Mouse (Mus musculus) adrenal gland, adult (tissue): ENCODE data around the gene Mroh2a.

ENCODE experiments used
- DNase-seq, 2 experiments: peaks; one replicate each; pipeline ENCODE4 v3.0.0; 2022 to 2023; ENCODE audit warnings: low spot score in 1 of 2; ENCODE audit not compliant: inconsistent age in 2 of 2

Gene Mroh2a

GRCm38 (mm10) chr1:88234646-88235045, 7.9 kb downstream of the Mroh2a start:
- no peak for DNase-seq

GRCm38 (mm10) chr1:88235046-88235893, 8.5 kb downstream of the Mroh2a start:
- DNase-seq: no peak

GRCm38 (mm10) chr1:88235894-88236415, 9.2 kb downstream of the Mroh2a start:
- no peak for DNase-seq

GRCm38 (mm10) chr1:88237311-88237710, 10.5 kb downstream of the Mroh2a start:
- no peak for DNase-seq

- DNase-seq: no peak
Observed at GRCm38 (mm10) chr1:88238771-88239170, 12.0 kb downstream of the Mroh2a start.

- DNase-seq: peak; percentile 69 to 82
Observed at GRCm38 (mm10) chr1:88240072-88240471, 13.3 kb downstream of the Mroh2a start.

GRCm38 (mm10) chr1:88240579-88240978, 13.8 kb downstream of the Mroh2a start:
- DNase-seq: no peak

- no peak for DNase-seq
Observed at GRCm38 (mm10) chr1:88243861-88244260, 17.1 kb downstream of the Mroh2a start.

- no peak for DNase-seq
Observed at GRCm38 (mm10) chr1:88245881-88246280, 19.1 kb downstream of the Mroh2a start.

- DNase-seq: no peak
Observed at GRCm38 (mm10) chr1:88246386-88246785, 19.6 kb downstream of the Mroh2a start.

- DNase-seq: no peak
Observed at GRCm38 (mm10) chr1:88247660-88248059, 20.9 kb downstream of the Mroh2a start.

GRCm38 (mm10) chr1:88248658-88249057, 21.9 kb downstream of the Mroh2a start:
- DNase-seq: no peak

GRCm38 (mm10) chr1:88249596-88249995, 22.8 kb downstream of the Mroh2a start:
- DNase-seq: no peak

- no peak for DNase-seq
Observed at GRCm38 (mm10) chr1:88250023-88250422, 23.2 kb downstream of the Mroh2a start.

GRCm38 (mm10) chr1:88253106-88253505, 26.3 kb downstream of the Mroh2a start:
- no peak for DNase-seq

GRCm38 (mm10) chr1:88253540-88253939, 26.8 kb downstream of the Mroh2a start:
- no peak for DNase-seq

GRCm38 (mm10) chr1:88254793-88255465, 28.1 kb downstream of the Mroh2a start:
- DNase-seq: peak in 1 of 2 experiments; percentile 31

GRCm38 (mm10) chr1:88255466-88255857, 28.7 kb downstream of the Mroh2a start:
- no peak for DNase-seq

- DNase-seq: no peak
Observed at GRCm38 (mm10) chr1:88255989-88256754, 29.4 kb downstream of the Mroh2a start.

GRCm38 (mm10) chr1:88256886-88257663, 30.3 kb downstream of the Mroh2a start:
- DNase-seq: peak in 1 of 2 experiments; percentile 72
